ENCODE assay signal across 13 mouse cellular contexts in genomic region chr16:94671313-94671712, GRCm38 (mm10).
"Had no signal": no experiment of that assay in that cellular context is flagged by ENCODE, and none has a peak within 500 bp of the region (broad histone marks: within the 10 kb centered on the region; RNA-seq: fewer than 3 reads in every experiment).

No protein-coding gene starts in this region.

- DNase-seq: lung, adult 18-20 months; lung, embryonic 14.5 days; lung, postnatal 10 days; lung, postnatal 4 days; midbrain, embryonic 14.5 days; retina, postnatal 1 day; right cerebral cortex, adult 18-20 months; right cerebral cortex, postnatal 25 days; right cerebral cortex, postnatal 4 days; spleen, adult 18-20 months; thymus, adult 18-20 months; thymus, postnatal 14 days; thymus, postnatal 36 days had no signal
